Mouse (Mus musculus) myocyte (in vitro differentiated cells): ENCODE data around the gene Syt10.

Experiments
- CEBPB ChIP-seq: IDR thresholded peaks from 2 replicates; pipeline ENCODE4 v1.6.1; 2011; ENCODE audit warnings: mild to moderate bottlenecking, moderate library complexity; ENCODE audit not compliant: poor library complexity, insufficient read depth, severe bottlenecking
- E2F4 ChIP-seq: IDR thresholded peaks from one replicate; pipeline ENCODE4 v1.6.1; 2011; ENCODE audit warnings: mild to moderate bottlenecking, control low read depth, moderate library complexity; ENCODE audit not compliant: insufficient read depth
- MAX ChIP-seq: IDR thresholded peaks from one replicate; pipeline ENCODE4 v1.6.1; 2011; ENCODE audit warnings: low read depth, mild to moderate bottlenecking, control low read depth
- MYOD1 ChIP-seq, 3 experiments: IDR thresholded peaks; one replicate each; pipeline ENCODE4 v1.6.1; 2011; ENCODE audit warnings: control low read depth in 2 of 3, low read depth in 2 of 3, mild to moderate bottlenecking in 2 of 3, moderate library complexity in 1 of 3; ENCODE audit not compliant: insufficient read length in 2 of 3, control insufficient read depth in 1 of 3
- MYOG ChIP-seq, 3 experiments: IDR thresholded peaks; one replicate each; pipeline ENCODE4 v1.6.1; 2011; ENCODE audit warnings: control low read depth in 2 of 3, low read depth in 2 of 3, mild to moderate bottlenecking in 2 of 3; ENCODE audit not compliant: insufficient read length in 2 of 3, control insufficient read depth in 1 of 3, insufficient read depth in 1 of 3
- POLR2A ChIP-seq: IDR thresholded peaks from one replicate; pipeline ENCODE4 v1.6.1; 2011; ENCODE audit warnings: low read depth, mild to moderate bottlenecking, control low read depth, moderate library complexity; ENCODE audit not compliant: insufficient read length
- POLR2AphosphoS2 ChIP-seq: IDR thresholded peaks from one replicate; pipeline ENCODE4 v1.6.1; 2011; ENCODE audit warnings: low read depth, control low read depth; ENCODE audit not compliant: insufficient read length
- SRF ChIP-seq: IDR thresholded peaks from one replicate; pipeline ENCODE4 v1.6.1; 2011; ENCODE audit warnings: low read depth; ENCODE audit not compliant: control insufficient read depth, insufficient read length
- TCF12 ChIP-seq: IDR thresholded peaks from one replicate; pipeline ENCODE4 v1.6.1; 2011; ENCODE audit warnings: mild to moderate bottlenecking, control low read depth; ENCODE audit not compliant: poor library complexity, insufficient read depth, severe bottlenecking
- TCF3 ChIP-seq: IDR thresholded peaks from one replicate; pipeline ENCODE4 v1.6.1; 2011; ENCODE audit warnings: low read depth, control low read depth; ENCODE audit not compliant: insufficient read length
- USF1 ChIP-seq: IDR thresholded peaks from one replicate; pipeline ENCODE4 v1.6.1; 2011; ENCODE audit warnings: low read depth, mild to moderate bottlenecking, control low read depth, moderate library complexity

GRCm38 (mm10) chr15:89878981-89879380 is 37.3 kb upstream of the Syt10 start:
- TF ChIP-seq TCF3 (no peak), POLR2A (no peak), E2F4 (no peak), MYOG (IDR thresholded peaks at IDR 0.05; ENCODE audit: control insufficient read depth in 1 of 3, insufficient read depth in 1 of 3, insufficient read length in 2 of 3, low read depth in 2 of 3) (no peak), USF1 (no peak), MAX (no peak), CEBPB (no peak), POLR2AphosphoS2 (no peak), MYOD1 (IDR thresholded peaks at IDR 0.05; ENCODE audit: control insufficient read depth in 1 of 3, insufficient read length in 2 of 3, low read depth in 2 of 3) (no peak), TCF12 (no peak), SRF (no peak)
